Mouse (Mus musculus) intestine, embryonic 16.5 days (tissue): ENCODE results near the gene Prkacb. TPM values are rescaled to one million over a fixed set of nuclear protein-coding genes. Genes with fewer than 3 reads are reported as not detected.

Source experiments
- ATAC-seq: fragments of 200-750 bp; cut with Nextera tagmentation; 2 replicates; pipeline ENCODE4 v1.8.0; 2017; ENCODE audit warnings: moderate TSS enrichment, moderate library complexity
- H3K27ac ChIP-seq: fragments of 300-500 bp; sonication (generic); 2 replicates; pipeline ENCODE4 v1.5.1; 2014; ENCODE audit warnings: mild to moderate bottlenecking, low read length
- H3K27me3 ChIP-seq: fragments of 300-500 bp; sonication (generic); replicated peaks from 2 replicates; pipeline ENCODE4 v1.6.1; 2014; ENCODE audit warnings: low read length, control low read depth, mixed read lengths; ENCODE audit not compliant: control insufficient read depth, insufficient read depth
- H3K36me3 ChIP-seq: fragments of 300-500 bp; sonication (generic); 2 replicates; pipeline ENCODE4 v1.6.1; 2014; ENCODE audit warnings: low read length, control low read depth; ENCODE audit not compliant: control insufficient read depth, insufficient read depth
- H3K4me1 ChIP-seq: fragments of 300-500 bp; sonication (generic); 2 replicates; pipeline ENCODE4 v1.6.1; 2014; ENCODE audit warnings: low read length, control low read depth, mixed read lengths; ENCODE audit not compliant: control insufficient read depth, insufficient read depth
- H3K4me2 ChIP-seq: fragments of 300-500 bp; sonication (generic); 2 replicates; pipeline ENCODE4 v1.6.1; 2014; ENCODE audit warnings: low read depth, low read length, control low read depth
- H3K4me3 ChIP-seq: fragments of 300-500 bp; sonication (generic); 2 replicates; pipeline ENCODE4 v1.5.1; 2014; ENCODE audit warnings: mild to moderate bottlenecking, low read length
- H3K9ac ChIP-seq: fragments of 300-500 bp; sonication (generic); 2 replicates; pipeline ENCODE4 v1.6.1; 2014; ENCODE audit warnings: low read depth, low read length
- H3K9me3 ChIP-seq: fragments of 300-500 bp; sonication (generic); 2 replicates; pipeline ENCODE4 v1.6.1; 2016; ENCODE audit warnings: low read length, control low read depth; ENCODE audit not compliant: control insufficient read depth
- WGBS: fragments of 180-500 bp; shearing (Covaris S2); extraction: QIAGEN DNeasy Blood & Tissue Kit; methylation state at CpG from one replicate; pipeline ENCODE4 v1.1.7; 2014; 5-methylcytosine and 5-hydroxymethylcytosine counted together
- polyA plus RNA-seq: library from polyadenylated mRNA; unstranded; fragments of >200 nt; fragmentation: Nextera tagmentation; extraction: Ambion mirVana; gene quantifications from 2 replicates; pipeline ENCODE4 v1.2.1, GENCODE M21; 2015

Gene Prkacb
- polyA plus RNA-seq = 34.4 and 38.3 TPM in 2 replicates

DNA sequence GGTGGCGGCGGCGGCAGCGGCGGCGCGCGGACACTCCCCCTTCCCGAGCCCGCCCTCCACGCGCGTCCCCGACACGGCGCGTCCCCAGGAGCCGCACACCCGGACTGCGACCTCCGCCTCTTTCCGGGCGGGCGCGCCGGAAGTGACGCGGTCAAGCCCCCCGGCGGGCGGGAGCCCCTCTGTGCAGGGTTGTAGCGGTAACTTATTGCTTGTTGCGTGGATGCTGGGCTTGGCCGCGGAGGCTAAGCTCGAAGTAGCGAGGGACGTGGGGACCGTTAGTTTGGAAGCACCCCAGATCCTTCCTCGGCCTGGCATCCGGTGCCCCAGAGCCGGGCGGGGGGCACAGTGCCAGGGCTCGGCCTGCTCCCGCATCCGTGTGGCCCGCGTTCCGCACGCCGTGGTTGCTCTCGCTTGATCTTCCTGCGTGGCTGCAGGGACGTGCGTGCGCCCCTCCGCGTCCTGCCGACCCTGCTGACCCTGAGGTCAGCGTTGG lies at the start of gene Prkacb:
TSS of gene Prkacb (minus strand) at position 90 of the 493 bp plus-strand sequence.
- H3K27ac ChIP-seq = peak within 1 kb of the TSS; percentile 88
- H3K4me2 ChIP-seq = peak within 1 kb of the TSS; percentile 82
- no peaks in the 10 kb centered on the region for H3K9me3 ChIP-seq
- no peaks in the 10 kb centered on the region for H3K36me3 ChIP-seq
- peak within 1 kb of the TSS; percentile 98 for H3K4me3 ChIP-seq
- peak; percentile 97 for ATAC-seq
- peak within 1 kb of the TSS; percentile 93 for H3K9ac ChIP-seq
- no peaks in the 10 kb centered on the region for H3K4me1 ChIP-seq
- WGBS = under 1% methylated on average over 57 of the region's 60 CpGs
- no peaks in the 10 kb centered on the region for H3K27me3 ChIP-seq

DNA sequence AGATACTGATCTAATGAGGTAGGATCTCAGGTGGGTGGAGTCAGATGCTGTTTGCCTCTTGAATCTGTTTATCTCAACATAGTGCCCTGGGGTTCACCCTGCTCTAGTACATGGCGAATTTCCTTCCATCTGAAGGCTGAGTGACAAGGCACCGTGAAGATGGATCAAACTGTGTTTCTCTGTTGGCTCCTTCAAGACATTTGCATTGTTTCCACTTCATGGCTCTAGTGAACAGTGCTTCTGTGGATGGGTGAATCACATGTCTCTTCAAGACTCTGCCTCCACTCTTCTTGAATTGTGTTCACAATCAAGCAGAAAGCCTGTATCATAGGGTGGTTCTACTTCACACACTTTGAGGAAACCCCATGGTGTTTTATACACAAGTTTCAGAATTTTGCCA lies 47.5 kb upstream of the Prkacb start:
- H3K4me2 ChIP-seq = no peak overlapping the region
- H3K9ac ChIP-seq = no peak overlapping the region
- no peaks in the 10 kb centered on the region for H3K4me1 ChIP-seq
- no peaks in the 10 kb centered on the region for H3K27me3 ChIP-seq
- H3K36me3 ChIP-seq = no peaks in the 10 kb centered on the region
- ATAC-seq = no peak
- 77% methylated on average over 2 of the region's 2 CpGs for WGBS
- no peak overlapping the region for H3K27ac ChIP-seq
- no peaks in the 10 kb centered on the region for H3K9me3 ChIP-seq
- H3K4me3 ChIP-seq = no peak overlapping the region

DNA sequence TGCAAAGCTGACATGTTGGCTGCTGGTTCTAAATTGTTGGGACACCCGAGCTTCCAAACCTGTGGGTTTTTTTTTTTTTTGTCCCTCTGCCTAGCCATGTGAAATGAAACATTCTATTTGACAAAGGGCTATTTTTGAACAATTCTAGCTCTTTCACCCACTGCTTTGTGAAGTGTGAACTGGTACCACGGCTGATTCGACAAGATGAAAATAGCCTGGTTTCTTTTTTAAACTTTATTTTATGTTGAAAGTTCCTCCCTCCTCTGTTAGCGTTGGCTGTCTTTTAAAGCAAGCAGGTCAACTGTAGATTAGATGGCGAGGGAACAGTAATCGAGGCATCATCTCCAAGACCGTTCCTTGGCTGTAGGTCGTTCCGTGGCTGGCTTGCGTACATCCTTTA lies 44.6 kb upstream of the Prkacb start:
- no peaks in the 10 kb centered on the region for H3K9me3 ChIP-seq
- no peak overlapping the region for H3K9ac ChIP-seq
- WGBS = 86% methylated on average over 10 of the region's 10 CpGs

DNA sequence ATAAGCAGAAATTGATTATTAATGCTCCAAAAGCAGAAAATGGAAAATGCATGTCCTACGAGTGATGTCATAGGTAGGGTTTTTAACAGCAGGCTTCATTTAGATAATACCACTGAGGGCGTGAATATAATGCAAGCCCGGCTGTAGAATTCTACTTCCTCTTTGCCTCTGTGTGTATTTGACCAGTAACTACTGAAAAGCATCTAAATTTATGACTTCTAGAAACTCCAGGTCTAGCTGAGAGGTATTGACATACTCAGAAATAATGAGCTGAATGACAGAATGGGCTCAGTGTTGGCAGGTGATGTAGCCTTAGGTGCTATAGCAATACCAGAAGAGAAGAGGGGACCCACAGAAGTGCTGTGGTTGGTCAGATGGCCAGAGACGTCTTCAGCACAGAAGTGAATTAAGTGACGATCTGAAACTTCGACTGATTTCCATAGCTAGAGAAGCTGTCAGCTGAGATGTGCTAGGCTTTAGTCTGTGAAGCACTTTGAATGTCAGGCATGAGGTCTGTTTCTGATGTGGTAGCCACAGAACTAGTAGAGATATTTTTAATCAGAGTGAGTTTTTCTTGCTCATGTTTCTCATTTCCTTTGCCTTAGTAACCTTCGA lies 41.8 kb upstream of the Prkacb start:
- Histone ChIP-seq H3K9ac (no peak overlapping the region), H3K4me1 (peaks cover 5% of the 10 kb centered on the region; the same call in 1 of the 2 replicates), H3K27me3 (no peaks in the 10 kb centered on the region), H3K4me3 (no peak overlapping the region), H3K36me3 (no peaks in the 10 kb centered on the region), H3K9me3 (no peaks in the 10 kb centered on the region), H3K4me2 (no peak overlapping the region), H3K27ac (no peak overlapping the region)
- 72% methylated on average over 7 of the region's 7 CpGs for WGBS
- ATAC-seq = no peak

More for the DNA sequence above, 44.6 kb upstream of the Prkacb start:
- Histone ChIP-seq H3K36me3 (no peaks in the 10 kb centered on the region), H3K4me3 (no peak overlapping the region), H3K4me1 (peaks cover 2% of the 10 kb centered on the region; the same call in 1 of the 2 replicates), H3K4me2 (no peak overlapping the region), H3K27ac (no peak overlapping the region), H3K27me3 (no peaks in the 10 kb centered on the region)
- no peak for ATAC-seq

DNA sequence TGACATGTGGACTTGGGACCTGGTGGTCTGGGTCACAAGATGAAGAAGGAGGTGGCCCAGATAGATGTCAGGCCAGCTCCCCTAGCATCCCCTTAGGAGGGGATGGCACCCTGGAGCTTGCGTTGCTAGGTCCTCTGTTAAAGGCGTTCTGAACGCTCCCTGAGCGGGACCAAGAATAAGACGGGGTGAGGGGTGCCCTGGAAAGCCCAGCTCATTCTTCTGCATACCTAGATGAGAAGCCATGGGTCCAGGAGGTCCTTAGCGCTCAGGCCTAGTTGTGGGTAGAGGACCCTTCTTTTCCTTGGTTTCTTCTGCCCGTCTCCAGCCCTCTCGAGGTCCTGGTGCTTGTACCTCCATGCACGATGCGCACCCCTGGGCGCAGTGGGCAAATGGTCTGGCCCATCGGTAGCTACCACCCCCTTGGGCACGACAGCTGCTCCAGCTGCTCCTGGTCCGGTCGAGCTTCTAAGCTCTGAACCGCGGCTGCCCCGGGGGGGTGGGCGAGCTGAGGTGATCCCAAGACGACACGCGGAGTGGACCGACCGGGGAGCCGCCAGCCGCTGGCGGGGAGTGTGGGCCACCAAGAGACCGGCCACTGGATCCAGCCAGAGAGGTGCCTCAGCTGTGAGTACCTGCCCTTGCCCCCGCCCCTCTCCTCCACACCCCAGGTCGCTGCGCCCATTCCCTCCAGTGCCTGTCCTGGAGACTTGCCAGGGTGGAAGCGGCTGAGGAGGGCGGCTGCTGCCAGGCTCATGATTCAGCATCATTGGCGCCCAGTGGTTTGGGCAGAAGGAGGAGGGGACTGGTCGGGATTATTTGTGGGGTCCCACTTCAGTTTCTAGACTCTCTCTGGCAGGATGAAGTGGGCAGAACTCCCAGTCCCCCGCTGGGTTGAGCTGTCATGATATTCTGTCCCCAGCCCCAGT lies 39.4 kb upstream of the Prkacb start, which contains the start of gene Ttll7:
TSS of gene Ttll7 (plus strand) at position 402 of the 926 bp plus-strand sequence.
- Histone ChIP-seq H3K27me3 (no peaks in the 10 kb centered on the region), H3K36me3 (no peaks in the 10 kb centered on the region), H3K9ac (peak within 1 kb of the TSS; percentile 65), H3K27ac (no peak within 1 kb of the TSS), H3K4me1 (peaks cover 5% of the 10 kb centered on the region; the same call in 1 of the 2 replicates), H3K9me3 (no peaks in the 10 kb centered on the region), H3K4me2 (peak within 1 kb of the TSS; percentile 72), H3K4me3 (peak within 1 kb of the TSS; percentile 66)
- WGBS = 2% methylated on average over 36 of the region's 36 CpGs
- ATAC-seq = peak; percentile 100

DNA sequence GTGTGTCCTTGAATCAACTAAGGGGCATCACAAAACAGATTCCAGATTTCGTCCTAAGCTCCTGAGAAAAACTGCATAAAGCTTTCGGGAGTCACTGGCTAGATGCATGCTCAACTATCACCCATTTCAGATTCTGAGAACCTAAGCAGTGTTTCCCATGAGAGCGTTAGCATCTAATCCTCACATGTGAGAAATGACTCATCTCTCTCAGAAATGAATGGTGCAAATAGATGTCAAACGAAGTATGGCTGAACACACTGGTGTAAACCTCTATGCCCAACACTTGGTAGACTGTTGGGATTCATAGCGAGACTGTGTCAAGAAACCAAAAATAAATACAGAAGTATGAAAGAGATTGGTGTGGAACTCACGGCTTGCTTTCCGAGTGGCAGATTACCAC lies 36.6 kb upstream of the Prkacb start:
- H3K36me3 ChIP-seq = no peaks in the 10 kb centered on the region
- WGBS = 92% methylated on average over 7 of the region's 7 CpGs
- H3K27me3 ChIP-seq = no peaks in the 10 kb centered on the region
- peaks cover 5% of the 10 kb centered on the region; the same call in 1 of the 2 replicates for H3K4me1 ChIP-seq
- no peak for ATAC-seq
- H3K9ac ChIP-seq = no peak overlapping the region
- no peak overlapping the region for H3K4me3 ChIP-seq
- H3K4me2 ChIP-seq = no peak overlapping the region
- H3K9me3 ChIP-seq = no peaks in the 10 kb centered on the region
- no peak overlapping the region for H3K27ac ChIP-seq

DNA sequence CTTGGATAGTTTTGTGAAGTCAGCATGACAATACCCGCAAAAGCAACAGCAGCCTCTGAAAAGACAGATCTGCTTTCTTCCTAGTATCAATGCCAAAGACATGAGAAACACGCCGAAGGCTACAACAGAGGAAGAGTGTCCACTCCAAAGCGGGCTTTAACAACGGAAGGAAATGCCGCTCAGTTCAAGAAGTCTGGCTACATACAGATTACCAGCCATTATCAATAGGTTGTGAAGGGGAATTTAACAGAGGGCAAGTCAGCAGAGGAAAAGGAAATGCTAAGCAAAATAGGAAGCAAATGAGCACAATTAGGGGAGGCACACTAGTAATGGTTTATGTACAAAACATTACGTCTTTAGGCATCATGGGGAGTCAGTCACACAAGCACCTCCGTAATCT lies 35.3 kb upstream of the Prkacb start:
- no peak overlapping the region for H3K4me3 ChIP-seq
- no peak overlapping the region for H3K9ac ChIP-seq
- no peak overlapping the region for H3K27ac ChIP-seq
- H3K36me3 ChIP-seq = no peaks in the 10 kb centered on the region
- no peak for ATAC-seq
- WGBS = 84% methylated on average over 8 of the region's 8 CpGs
- H3K27me3 ChIP-seq = no peaks in the 10 kb centered on the region
- H3K4me2 ChIP-seq = no peak overlapping the region
- H3K9me3 ChIP-seq = no peaks in the 10 kb centered on the region
- H3K4me1 ChIP-seq = peaks cover 5% of the 10 kb centered on the region; the same call in 1 of the 2 replicates

DNA sequence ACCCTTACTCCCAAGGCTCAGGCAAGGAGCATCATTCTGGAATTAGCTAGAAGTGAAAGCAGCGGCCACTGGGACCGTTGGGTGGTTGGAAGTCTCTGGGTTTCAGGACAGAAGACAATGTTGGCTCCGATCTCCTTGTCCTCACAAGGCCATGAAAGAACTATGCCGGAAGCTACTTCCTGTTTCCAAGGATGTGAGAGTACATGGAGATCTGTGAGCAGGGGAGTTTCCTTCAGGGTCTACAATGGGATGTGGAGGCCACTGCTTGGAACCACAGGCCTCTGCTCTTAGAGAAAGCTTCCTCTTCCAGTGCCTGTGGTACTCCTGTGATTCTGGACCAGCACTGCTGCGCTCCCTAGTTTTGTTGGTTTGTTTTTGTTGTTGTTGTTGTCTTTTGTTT lies 33.4 kb upstream of the Prkacb start:
- Histone ChIP-seq H3K9ac (no peak overlapping the region), H3K27ac (no peak overlapping the region), H3K27me3 (no peaks in the 10 kb centered on the region), H3K4me1 (no peaks in the 10 kb centered on the region), H3K36me3 (no peaks in the 10 kb centered on the region), H3K4me3 (no peak overlapping the region), H3K9me3 (no peaks in the 10 kb centered on the region), H3K4me2 (no peak overlapping the region)
- no peak for ATAC-seq
- 86% methylated on average over 5 of the region's 5 CpGs for WGBS

DNA sequence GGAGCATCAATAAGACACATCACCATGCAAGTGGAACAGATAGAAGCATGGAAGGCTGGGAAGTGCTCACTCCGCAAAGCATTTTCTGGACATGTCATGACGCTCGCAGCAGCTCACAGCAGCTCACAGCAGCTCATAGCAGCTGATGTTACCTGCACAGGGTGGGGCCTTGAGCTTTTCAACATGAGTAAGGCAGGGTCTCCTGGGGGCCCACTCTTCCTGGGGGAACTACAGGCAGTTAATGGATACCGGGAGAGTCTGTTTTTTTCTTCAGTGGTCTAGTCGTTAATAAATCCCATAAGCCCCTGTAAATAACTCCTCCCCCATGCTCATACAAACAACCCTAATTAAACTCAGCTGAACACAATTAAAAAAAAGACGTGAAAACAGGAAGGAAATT lies 30.7 kb upstream of the Prkacb start:
- Histone ChIP-seq H3K4me1 (no peaks in the 10 kb centered on the region), H3K36me3 (no peaks in the 10 kb centered on the region), H3K27ac (no peak overlapping the region), H3K9me3 (no peaks in the 10 kb centered on the region), H3K9ac (no peak overlapping the region), H3K4me3 (no peak overlapping the region), H3K4me2 (no peak overlapping the region), H3K27me3 (no peaks in the 10 kb centered on the region)
- 74% methylated on average over 6 of the region's 6 CpGs for WGBS
- ATAC-seq = no peak
